Mouse (Mus musculus) liver, embryonic 18 days (tissue): ENCODE results near the gene Sctr. TPM values are rescaled to one million over a fixed set of nuclear protein-coding genes. Genes with fewer than 3 reads are reported as not detected.

ENCODE experiments used
- polyA plus RNA-seq: library from polyadenylated mRNA; depleted of rRNA; stranded (reverse); fragments of >200 nt; gene quantifications from 2 replicates; pipeline ENCODE4 v1.2.3, GENCODE M21; 2012; rRNA removed

Gene Sctr
- 0.11 and 0.12 TPM in 2 replicates for polyA plus RNA-seq

DNA sequence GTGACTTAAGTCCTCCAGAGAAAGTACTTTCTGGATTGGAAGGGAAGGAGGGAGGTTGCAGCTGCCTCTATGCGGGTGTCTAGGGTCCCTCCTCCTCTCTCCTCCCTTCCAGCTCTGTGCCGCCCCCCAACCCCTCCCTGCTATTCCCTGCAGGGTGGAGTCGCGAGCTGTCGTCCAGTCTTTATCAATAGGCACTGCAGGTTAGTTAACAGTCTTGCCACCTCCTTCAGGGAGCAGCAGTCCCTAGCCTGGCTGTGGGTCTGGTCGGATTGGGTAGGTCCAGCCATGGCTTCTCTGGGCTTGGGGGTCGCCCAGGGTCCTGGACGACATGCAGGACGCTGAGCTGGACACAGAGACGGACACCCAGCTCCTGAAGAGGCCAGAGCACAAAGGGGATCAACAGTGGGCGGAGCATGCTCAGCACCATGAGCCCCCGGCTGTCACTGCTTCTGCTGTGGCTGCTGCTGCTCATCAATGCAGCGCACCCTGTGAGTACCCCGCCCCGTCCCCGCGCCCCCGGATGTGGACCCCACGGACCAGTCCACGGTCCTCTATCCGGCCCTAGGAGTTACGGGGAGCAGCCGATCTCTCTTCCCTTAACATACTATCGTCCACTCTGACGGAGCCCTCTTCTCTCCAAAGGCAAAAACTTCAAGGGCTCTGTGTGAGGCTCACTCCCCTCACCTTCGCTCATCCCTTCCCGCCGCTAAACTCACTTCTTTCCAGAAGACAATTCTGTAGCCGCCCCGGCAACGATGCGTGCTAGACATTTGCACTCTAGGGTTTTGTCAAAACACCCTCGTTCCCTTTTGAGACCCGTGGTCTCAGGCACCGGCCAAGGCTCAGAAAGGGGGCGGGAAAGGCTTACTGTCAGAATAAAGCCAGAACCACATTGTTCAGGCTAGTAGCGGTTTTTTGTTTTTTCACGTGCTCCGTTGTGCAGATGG is at the start of gene Sctr:
Gene Sctr, plus strand, starts transcription at position 51 of the 947 bp plus-strand sequence.

DNA sequence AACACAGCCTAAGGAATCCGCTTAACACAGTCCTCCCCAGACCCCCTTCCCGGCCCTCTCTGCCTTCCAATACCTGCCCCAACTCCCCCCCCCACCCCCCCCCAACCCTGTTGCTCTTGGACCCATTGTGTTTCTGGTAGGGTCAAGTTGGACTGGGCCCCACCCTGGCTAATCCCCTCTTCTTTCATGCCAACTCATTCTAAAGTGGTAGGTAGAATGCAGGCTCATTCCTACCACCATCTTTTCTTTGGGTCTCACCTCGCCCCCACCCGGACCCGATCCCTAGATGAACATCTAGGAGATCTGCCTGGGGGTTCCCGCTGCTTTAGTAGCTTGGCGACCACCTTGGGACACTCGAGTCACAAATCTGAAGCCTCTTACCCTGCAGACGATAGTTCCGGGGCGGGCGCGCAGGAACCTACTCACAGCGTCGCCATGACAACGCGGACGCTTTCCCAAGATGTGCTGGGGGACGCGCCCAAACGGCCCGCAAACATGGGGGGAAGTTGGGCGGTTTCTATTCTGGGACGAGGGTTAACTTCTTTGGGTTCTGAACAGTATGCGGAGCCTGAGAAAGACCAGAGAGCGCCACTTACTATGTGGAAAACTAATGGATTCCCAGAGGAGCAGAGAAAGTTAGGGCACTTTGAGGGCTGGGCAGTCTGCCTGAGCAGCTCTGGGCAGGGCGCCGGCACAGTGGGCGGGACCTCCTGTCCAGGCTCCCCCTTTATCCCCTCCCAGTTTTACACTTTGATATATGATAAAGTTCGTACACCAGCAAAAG is 9.7 kb upstream of the Sctr start, which contains the start of gene Cfap221:
Gene Cfap221, minus strand, starts transcription at position 437 of the 784 bp plus-strand sequence.

DNA sequence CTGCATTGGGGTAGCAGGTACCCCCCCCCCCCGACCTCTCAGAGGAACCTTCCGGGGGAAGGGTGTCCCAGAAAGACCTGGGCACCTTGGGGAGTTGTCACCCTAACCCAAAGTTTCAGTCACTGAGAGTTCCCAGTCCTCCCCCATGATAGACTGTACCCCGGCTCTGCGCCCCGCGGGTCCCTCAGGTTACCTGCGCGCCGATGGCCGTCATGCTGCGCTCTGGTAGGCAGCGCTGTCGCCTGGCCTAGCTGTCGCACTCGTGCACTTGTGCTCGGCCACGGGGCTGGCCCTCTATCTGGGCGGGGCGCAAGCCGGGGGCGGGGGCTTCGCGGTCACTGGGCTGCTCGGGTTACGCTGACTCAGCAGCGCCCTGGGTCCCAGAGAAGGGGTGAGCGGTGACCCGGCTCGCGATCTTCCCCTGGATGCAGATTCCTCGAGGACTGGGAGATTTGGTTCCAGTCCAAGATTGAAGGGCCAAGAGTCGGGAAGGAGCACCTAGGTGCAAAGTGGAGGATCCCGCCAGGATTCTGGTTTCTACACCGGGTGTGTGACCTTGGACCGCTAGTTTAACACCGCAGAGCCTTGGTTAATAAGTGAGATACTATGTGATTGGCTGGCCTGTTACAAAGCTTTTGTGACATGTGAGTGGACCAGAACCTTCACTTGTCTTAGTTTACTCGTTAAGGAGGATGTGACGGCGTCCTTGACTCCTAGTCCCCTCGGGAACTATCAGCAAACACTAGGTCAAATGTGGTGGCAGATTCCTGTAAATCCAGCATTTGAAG is 67.0 kb downstream of the Sctr start, which contains the start of gene Tmem37:
Gene Tmem37, minus strand, starts transcription at position 556 of the 788 bp plus-strand sequence.

Other genes with a start within 250 kb of the Sctr start
- 1.4 TPM in 2 replicates for gene Ptpn4, start 169.3 kb upstream of the Sctr start, polyA plus RNA-seq
- 2.5 and 2.6 TPM in 2 replicates for gene Tmem177, start 93.7 kb upstream of the Sctr start, polyA plus RNA-seq
- gene Cfap221, start 9.7 kb upstream of the Sctr start, polyA plus RNA-seq, result 0.04 and 0.06 TPM in 2 replicates
- gene Tmem37, start 67.2 kb downstream of the Sctr start, polyA plus RNA-seq, result 84.2 and 85.3 TPM in 2 replicates
- gene Dbi, start 114.2 kb downstream of the Sctr start, polyA plus RNA-seq, result 1,340 and 1,792 TPM in 2 replicates
- gene 3110009E18Rik, start 114.3 kb downstream of the Sctr start, polyA plus RNA-seq, result 1.9 and 2.2 TPM in 2 replicates